ENCODE assay signal across 8 mouse cellular contexts in the genomic region with DNA sequence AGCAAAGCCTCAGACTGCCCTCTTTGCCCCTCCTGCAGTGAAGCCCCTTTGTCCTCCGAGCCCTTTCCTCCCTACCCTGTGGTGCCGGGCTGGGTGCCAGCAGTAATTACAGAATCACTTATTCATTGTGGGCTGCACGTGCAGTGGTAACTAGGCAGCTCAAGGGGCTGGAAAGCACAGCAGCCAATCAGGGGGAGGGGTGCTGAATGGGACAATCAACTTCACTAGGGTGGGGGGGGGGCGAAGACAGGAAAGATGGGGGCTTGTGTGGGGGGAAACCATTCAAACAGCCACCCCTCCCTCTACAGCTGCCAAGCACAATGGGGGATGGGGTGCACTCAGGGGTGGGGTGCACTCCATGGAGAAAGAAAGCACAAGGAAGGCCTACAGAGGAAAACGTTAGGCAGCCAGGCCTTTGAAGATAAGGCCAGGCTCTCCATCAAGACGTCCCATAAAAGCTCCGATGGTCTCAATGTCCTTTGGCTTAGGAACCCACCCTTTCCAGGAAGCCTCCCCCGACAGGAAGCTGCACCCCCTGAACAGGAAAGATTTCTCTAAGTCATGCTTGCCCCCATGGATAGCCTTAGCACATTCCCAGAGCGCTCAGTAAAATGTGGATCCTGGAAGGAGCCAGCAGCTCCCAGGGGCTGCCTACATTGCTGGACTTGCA. TPM values are rescaled to one million over a fixed set of nuclear protein-coding genes. Genes with fewer than 3 reads are reported as not detected.
DNase-seq lines count a peak whose midpoint lies in the region; ATAC-seq and TF ChIP-seq lines count a peak whose summit lies in the region.

No protein-coding gene starts in this region.

- no peaks in the 10 kb centered on the region for H3K36me3 ChIP-seq in kidney, embryonic 15.5 days
- H3K36me3 ChIP-seq in limb, embryonic 15.5 days, result no peaks in the 10 kb centered on the region
- no peaks in the 10 kb centered on the region for H3K36me3 ChIP-seq in thymus, adult 2 months (ENCODE audit: control insufficient read depth, insufficient read depth, low read length)

- TF ChIP-seq POLR2A in bone marrow, adult 2 months (IDR thresholded peaks at IDR 0.05; ENCODE audit: borderline replicate concordance, control insufficient read depth, low read depth, low read length), result no peak
- TF ChIP-seq POLR2A in thymus, adult 2 months (IDR thresholded peaks at IDR 0.05; ENCODE audit: control insufficient read depth, extremely low read depth, insufficient read depth, low read length, poor library complexity), result no peak

- no peaks in the 10 kb centered on the region for H3K9me3 ChIP-seq in kidney, embryonic 15.5 days (replicated peaks)
- no peaks in the 10 kb centered on the region for H3K9me3 ChIP-seq in limb, embryonic 15.5 days

- no peaks in the 10 kb centered on the region for H3K4me1 ChIP-seq in bone marrow, adult 2 months (ENCODE audit: control insufficient read depth, insufficient read depth, low read length)
- peaks cover 33% of the 10 kb centered on the region for H3K4me1 ChIP-seq in kidney, embryonic 15.5 days
- H3K4me1 ChIP-seq in limb, embryonic 15.5 days, result peaks cover 10% of the 10 kb centered on the region
- H3K4me1 ChIP-seq in thymus, adult 2 months (replicated peaks; ENCODE audit: control insufficient read depth, insufficient read depth, low read length), result 0 out of 2 replicates have a peak, but pooled peaks cover 4% of the 10 kb centered on the region

- WGBS in bone marrow, adult 2 months, result 12% methylated on average over 9 of the region's 9 CpGs
- 13% methylated on average over 8 of the region's 9 CpGs for WGBS in kidney, embryonic 15.5 days
- 22% methylated on average over 9 of the region's 9 CpGs for WGBS in limb, embryonic 15.5 days
- 15% methylated on average over 9 of the region's 9 CpGs for WGBS in thymus, adult 2 months

- ATAC-seq in kidney, embryonic 15.5 days (replicated peaks; ENCODE audit: low FRiP score), result peak; percentile 84
- ATAC-seq in limb, embryonic 15.5 days (ENCODE audit: insufficient number of reproducible peaks, low FRiP score, low TSS enrichment, low read depth), result 0 out of 2 replicates have a peak, but pooled peaks have one; percentile 59

- H3K4me2 ChIP-seq in kidney, embryonic 15.5 days, result no peak overlapping the region; the same call in 1 of the 2 replicates
- no peak overlapping the region for H3K4me2 ChIP-seq in limb, embryonic 15.5 days

- H3K4me3 ChIP-seq in bone marrow, adult 2 months (replicated peaks; ENCODE audit: control insufficient read depth, low read depth, low read length), result no peak overlapping the region
- H3K4me3 ChIP-seq in kidney, embryonic 15.5 days (replicated peaks), result no peak overlapping the region
- H3K4me3 ChIP-seq in limb, embryonic 15.5 days, result no peak overlapping the region
- no peak overlapping the region for H3K4me3 ChIP-seq in thymus, adult 2 months (ENCODE audit: control insufficient read depth, insufficient read depth, low read length)

- no peak for TF ChIP-seq CTCF in bone marrow, adult 2 months (IDR thresholded peaks at IDR 0.05; ENCODE audit: control insufficient read depth, insufficient read depth, low read length)
- TF ChIP-seq CTCF in thymus, adult 2 months (IDR thresholded peaks at IDR 0.05; ENCODE audit: borderline replicate concordance, control insufficient read depth, extremely low read depth, insufficient read depth, low read length, poor library complexity), result no peak

- H3K27ac ChIP-seq in bone marrow, adult 2 months (ENCODE audit: control insufficient read depth, insufficient read depth, low read depth, low read length, poor library complexity), result 0 out of 2 replicates have a peak overlapping the region, but pooled peaks have one; percentile 7
- peak overlapping the region; percentile 82 for H3K27ac ChIP-seq in kidney, embryonic 15.5 days
- H3K27ac ChIP-seq in limb, embryonic 15.5 days, result no peak overlapping the region
- H3K27ac ChIP-seq in thymus, adult 2 months (ENCODE audit: control insufficient read depth, insufficient read depth, low read length), result no peak overlapping the region

- H3K9ac ChIP-seq in kidney, embryonic 15.5 days, result no peak overlapping the region
- H3K9ac ChIP-seq in limb, embryonic 15.5 days, result no peak overlapping the region

- DNase-seq in ES-CJ7 (ENCODE audit: low read depth, low spot score), result peak; percentile 60
- DNase-seq in frontal cortex, postnatal 25 days (ENCODE audit: low spot score in 2 of 2), result peak; percentile 45 to 57
- DNase-seq in neural tube, embryonic 10.5 days (ENCODE audit: extremely low spot score, low spot score), result peak; percentile 38
- no peak for DNase-seq in thymus, adult 2 months
- DNase-seq in thymus, postnatal 0 days (ENCODE audit: low spot score), result no peak

- no peaks in the 10 kb centered on the region for H3K27me3 ChIP-seq in kidney, embryonic 15.5 days
- no peaks in the 10 kb centered on the region for H3K27me3 ChIP-seq in limb, embryonic 15.5 days
- H3K27me3 ChIP-seq in thymus, adult 2 months (ENCODE audit: control insufficient read depth, insufficient read depth, low read length), result no peaks in the 10 kb centered on the region

RNA-seq across cellular contexts. Expression of a gene that starts 22.8 kb away (rescaled TPM):
- polyA plus RNA-seq in bone marrow, adult 2 months (2011; ENCODE audit: insufficient read depth, insufficient read length, low replicate concordance, missing spikeins), result 3.2 TPM in 1 of 2 replicates, not detected in the other
- polyA plus RNA-seq in kidney, embryonic 15.5 days (2015; fragmentation: Nextera tagmentation; extraction: Ambion mirVana), result not detected in 2 replicates
- polyA plus RNA-seq in limb, embryonic 15.5 days (2015; fragmentation: Nextera tagmentation; extraction: Ambion mirVana), result not detected in 2 replicates
- 0.23 and 0.46 TPM in 2 replicates for polyA plus RNA-seq in thymus, adult 2 months (2012; rRNA removed)
- 0.12 and 0.23 TPM in 2 replicates for polyA plus RNA-seq in thymus, postnatal 0 days (2015; fragmentation: Nextera tagmentation; extraction: Ambion mirVana)

RNA-seq across cellular contexts. Expression of a gene that starts 42.0 kb away (rescaled TPM):
- polyA plus RNA-seq in bone marrow, adult 2 months (2011; ENCODE audit: insufficient read depth, insufficient read length, low replicate concordance, missing spikeins), result 5.9 and 6.3 TPM in 2 replicates
- 8.7 and 10.6 TPM in 2 replicates for polyA plus RNA-seq in kidney, embryonic 15.5 days (2015; fragmentation: Nextera tagmentation; extraction: Ambion mirVana)
- 6.5 and 7.8 TPM in 2 replicates for polyA plus RNA-seq in limb, embryonic 15.5 days (2015; fragmentation: Nextera tagmentation; extraction: Ambion mirVana)
- 30.3 and 30.4 TPM in 2 replicates for polyA plus RNA-seq in thymus, adult 2 months (2012; rRNA removed)
- 5.7 and 7.7 TPM in 2 replicates for polyA plus RNA-seq in thymus, postnatal 0 days (2015; fragmentation: Nextera tagmentation; extraction: Ambion mirVana)

Comparison
In these comparisons a context has a peak if more than half of its experiments do, and no peak if none do; other contexts are left out.
1. DNase-seq: peak in ES-CJ7 (single experiment), frontal cortex, postnatal 25 days (2 of 2) and neural tube, embryonic 10.5 days (single experiment); none in thymus, adult 2 months (single experiment) and thymus, postnatal 0 days (single experiment).
2. H3K27ac ChIP-seq: peak in bone marrow, adult 2 months (single experiment) and kidney, embryonic 15.5 days (single experiment); none in limb, embryonic 15.5 days (single experiment) and thymus, adult 2 months (single experiment).